Mouse (Mus musculus) T-cell, adult 2 months (primary cell): ENCODE measurements around the gene Gpm6b.

Experiments
- DNase-seq: peaks from one replicate; pipeline ENCODE4 v3.0.0; 2022; ENCODE audit warnings: low spot score

The Gpm6b gene

GRCm38 (mm10) chrX:166356276-166356675 lies 117.6 kb downstream of the Gpm6b start:
- no peak for DNase-seq

- DNase-seq: no peak
Observed at GRCm38 (mm10) chrX:166358955-166359354, 120.2 kb downstream of the Gpm6b start.

- DNase-seq: no peak
Observed at GRCm38 (mm10) chrX:166359927-166360440, 121.3 kb downstream of the Gpm6b start.

- DNase-seq: no peak
Observed at GRCm38 (mm10) chrX:166360455-166360854, 121.7 kb downstream of the Gpm6b start.

- DNase-seq: no peak
Observed at GRCm38 (mm10) chrX:166365458-166366213, 126.9 kb downstream of the Gpm6b start.

- no peak for DNase-seq
Observed at GRCm38 (mm10) chrX:166376681-166377328, 138.1 kb downstream of the Gpm6b start.

- DNase-seq: no peak
Observed at GRCm38 (mm10) chrX:166378652-166379051, 139.9 kb downstream of the Gpm6b start.

- DNase-seq: no peak
Observed at GRCm38 (mm10) chrX:166383606-166384005, 144.9 kb downstream of the Gpm6b start.

- no peak for DNase-seq
Observed at GRCm38 (mm10) chrX:166384935-166385334, 146.2 kb downstream of the Gpm6b start.

GRCm38 (mm10) chrX:166386656-166387055 lies 147.9 kb downstream of the Gpm6b start:
- DNase-seq: no peak

- DNase-seq: no peak
Observed at GRCm38 (mm10) chrX:166393753-166394152, 155.0 kb downstream of the Gpm6b start.

- no peak for DNase-seq
Observed at GRCm38 (mm10) chrX:166407865-166408264, 169.2 kb downstream of the Gpm6b start.

- DNase-seq: peak; percentile 2
Observed at GRCm38 (mm10) chrX:166416196-166416595, 177.5 kb downstream of the Gpm6b start.

- DNase-seq: no peak
Observed at GRCm38 (mm10) chrX:166434812-166435211, 196.1 kb downstream of the Gpm6b start.
